Mouse (Mus musculus) right cerebral cortex, postnatal 4 days (tissue): ENCODE measurements around the gene Cfl2.
A peak's percentile ranks its signal among the peaks of the same experiment; 100 is the strongest.

Experiments
- DNase-seq: peaks from one replicate; pipeline ENCODE4 v3.0.0-alpha.2; 2022

The Cfl2 gene

GRCm38 (mm10) chr12:54829876-54830275 lies 32.8 kb downstream of the Cfl2 start:
- DNase-seq: no peak

DNA sequence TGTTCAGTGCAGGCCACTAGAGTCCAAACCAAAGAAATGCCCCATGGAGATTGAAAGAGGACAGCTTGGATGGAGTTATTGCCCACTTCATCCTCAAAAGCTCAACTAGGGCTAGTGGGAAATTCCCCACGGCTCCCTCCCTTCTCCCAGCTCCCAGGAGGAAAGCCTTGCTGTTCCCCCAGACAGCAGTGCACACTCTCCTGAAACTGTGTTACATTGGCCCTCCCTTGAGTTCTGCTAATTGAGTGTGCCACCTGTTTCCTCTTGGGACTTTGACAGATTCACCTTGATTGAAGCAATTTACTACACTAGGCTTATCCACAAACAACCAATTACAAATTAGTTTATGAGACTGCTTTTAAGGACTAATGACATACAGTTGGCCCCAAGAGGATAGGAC lies 34.6 kb downstream of the Cfl2 start:
- no peak for DNase-seq

DNA sequence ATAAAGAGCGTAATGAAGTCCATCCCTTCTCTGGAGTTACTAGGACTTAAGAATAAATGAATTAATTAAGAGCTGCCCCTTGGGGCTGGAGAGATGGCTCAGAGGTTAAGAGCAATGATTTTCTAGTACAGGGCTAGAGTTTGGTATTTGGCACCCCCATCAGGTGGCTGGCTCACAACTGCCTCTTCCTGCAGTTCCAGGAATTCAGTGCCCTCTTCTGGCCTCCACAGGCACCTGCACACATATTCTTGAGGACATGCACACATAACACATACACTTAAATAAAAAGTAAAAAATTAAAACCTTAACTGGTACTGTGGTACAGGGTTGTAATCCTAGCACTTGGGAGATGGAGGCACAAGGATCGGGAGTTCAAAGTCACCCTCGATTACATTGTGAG lies 37.5 kb downstream of the Cfl2 start:
- DNase-seq: no peak

- peak; percentile 85 for DNase-seq
Measured at GRCm38 (mm10) chr12:54822836-54823426, 39.7 kb downstream of the Cfl2 start.

- DNase-seq: no peak
Measured at GRCm38 (mm10) chr12:54820684-54821161, 42.0 kb downstream of the Cfl2 start.

- DNase-seq: no peak
Measured at GRCm38 (mm10) chr12:54819181-54819935, 43.3 kb downstream of the Cfl2 start.

DNA sequence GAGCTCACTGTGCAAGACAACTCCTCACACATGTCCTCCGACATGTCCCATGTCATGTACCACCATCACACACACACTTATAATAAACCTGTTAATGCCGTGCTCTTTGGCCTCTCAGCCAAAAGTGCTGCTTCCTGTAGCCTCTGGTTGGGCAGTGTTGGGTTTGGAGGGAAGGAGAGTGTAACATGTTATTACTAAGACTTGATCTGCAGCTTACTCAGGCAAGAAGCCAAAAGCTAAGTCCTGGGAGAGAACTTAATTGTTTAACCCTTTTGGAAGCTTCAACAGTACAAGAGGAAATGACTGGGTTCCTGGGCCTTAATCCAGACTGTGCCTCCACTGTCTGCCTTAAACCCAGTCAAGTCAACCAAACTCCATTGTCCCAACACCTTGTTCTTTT lies 52.5 kb downstream of the Cfl2 start:
- DNase-seq: no peak
